Mouse (Mus musculus) brain, embryonic 14.5 days (tissue): ENCODE measurements at regions not wholly inside any gene's neighbourhood (a gene's known extent, or its start where the extent isn't known, plus 50 kb on each side); places are given as distances from the start of the nearest gene placed in this dataset.

ENCODE experiments used
- DNase-seq: peaks from one replicate; pipeline ENCODE4 v3.0.0-alpha.2; 2011; ENCODE audit warnings: low read depth
- CTCF ChIP-seq: fragments of 200-500 bp; IDR thresholded peaks from 2 replicates; pipeline ENCODE4 v1.5.1; 2012; ENCODE audit warnings: inconsistent platforms, mild to moderate bottlenecking, moderate library complexity, borderline replicate concordance; ENCODE audit not compliant: insufficient read depth, insufficient read length; ENCODE audit errors: extremely low read depth
- POLR2A ChIP-seq: fragments of 200-500 bp; IDR thresholded peaks from 2 replicates; pipeline ENCODE4 v1.6.1; 2012; ENCODE audit warnings: mild to moderate bottlenecking, inconsistent platforms, borderline replicate concordance; ENCODE audit not compliant: poor library complexity, insufficient read depth, insufficient read length, severe bottlenecking; ENCODE audit errors: extremely low read depth

DNA sequence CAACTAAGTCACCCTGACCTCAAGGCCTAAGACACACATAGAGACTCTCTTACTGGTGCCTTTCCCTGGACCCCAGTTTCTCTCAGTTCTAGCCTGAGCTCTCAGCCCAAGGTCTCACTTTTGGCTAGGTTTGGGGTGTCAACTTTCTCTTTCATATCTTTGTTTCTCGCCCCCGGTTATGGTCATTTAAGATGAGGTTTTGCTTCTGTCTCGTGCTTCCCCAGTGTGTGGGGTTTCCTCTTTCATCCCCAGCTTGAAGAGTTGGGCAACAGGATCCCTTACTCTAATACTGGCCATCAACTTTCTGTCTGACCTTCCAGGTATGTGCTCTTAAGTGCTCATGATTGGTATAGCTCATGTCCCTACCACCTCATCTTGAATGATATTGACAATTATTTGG lies 67.5 kb downstream of the Lmo4 start:
- DNase-seq = no peak
- TF ChIP-seq POLR2A (no peak), CTCF (no peak)

DNA sequence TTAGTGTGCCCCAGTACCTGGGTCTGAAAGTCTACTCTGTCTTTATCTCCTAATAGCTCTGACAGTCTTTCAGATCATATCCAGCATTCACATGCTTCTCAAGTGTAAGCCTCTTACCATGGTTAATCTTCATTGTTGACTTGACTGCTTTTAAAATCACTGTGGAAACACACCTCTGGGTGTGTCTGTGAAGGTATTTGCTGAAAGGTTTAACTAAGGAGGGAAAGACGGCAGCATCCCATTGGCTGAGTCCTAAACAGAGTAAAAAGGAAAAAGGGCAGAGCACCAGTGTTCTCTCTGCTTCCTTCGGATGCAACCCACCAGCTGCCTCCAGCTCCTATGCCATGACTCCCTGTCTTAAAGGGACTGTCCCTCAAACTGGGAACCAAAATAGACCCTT lies 68.6 kb downstream of the Lmo4 start:
- no peak for DNase-seq
- TF ChIP-seq CTCF = no peak

DNA sequence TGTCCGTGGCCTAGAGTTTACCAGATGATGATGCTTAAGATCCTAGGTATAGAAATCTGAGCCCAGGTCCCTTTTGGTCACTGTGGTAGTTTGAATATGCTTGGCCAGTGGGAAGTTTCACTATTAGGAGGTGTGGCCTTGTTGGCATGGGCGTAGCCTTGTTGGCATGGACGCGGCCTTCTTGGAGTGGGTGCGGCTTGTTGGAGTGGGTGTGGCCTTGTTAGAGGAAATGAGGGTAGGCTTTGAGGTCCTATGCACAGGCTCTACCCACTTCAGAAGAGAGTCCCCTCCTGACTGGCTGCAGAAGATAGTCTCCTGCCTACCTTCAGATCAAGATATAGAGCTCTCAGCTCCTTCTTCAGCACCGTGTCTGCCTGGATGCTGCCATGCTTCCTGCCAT lies 69.4 kb downstream of the Lmo4 start:
- no peak for DNase-seq
- no peak for TF ChIP-seq CTCF
- TF ChIP-seq POLR2A = no peak

DNA sequence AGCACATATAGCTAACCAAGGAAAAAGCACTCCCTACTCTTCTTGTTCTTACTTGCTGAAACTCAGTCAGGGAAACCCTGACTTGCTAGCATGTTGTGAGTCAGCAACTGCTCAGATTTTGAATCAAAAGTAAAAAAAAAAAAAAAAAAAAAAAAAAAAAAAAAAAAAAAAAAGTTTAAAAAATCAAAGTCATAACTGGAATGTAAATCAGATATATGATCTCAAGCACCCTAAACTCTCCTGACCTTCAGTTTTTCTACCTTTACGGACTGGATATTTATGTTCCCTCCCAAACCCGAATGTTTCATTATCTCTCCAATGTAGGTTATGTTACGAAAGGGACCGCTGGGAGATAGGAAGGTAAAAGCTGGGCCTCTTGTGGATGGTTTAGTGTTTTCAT lies 77.0 kb downstream of the Lmo4 start:
- no peak for DNase-seq
- TF ChIP-seq CTCF = no peak
- TF ChIP-seq POLR2A = no peak

DNA sequence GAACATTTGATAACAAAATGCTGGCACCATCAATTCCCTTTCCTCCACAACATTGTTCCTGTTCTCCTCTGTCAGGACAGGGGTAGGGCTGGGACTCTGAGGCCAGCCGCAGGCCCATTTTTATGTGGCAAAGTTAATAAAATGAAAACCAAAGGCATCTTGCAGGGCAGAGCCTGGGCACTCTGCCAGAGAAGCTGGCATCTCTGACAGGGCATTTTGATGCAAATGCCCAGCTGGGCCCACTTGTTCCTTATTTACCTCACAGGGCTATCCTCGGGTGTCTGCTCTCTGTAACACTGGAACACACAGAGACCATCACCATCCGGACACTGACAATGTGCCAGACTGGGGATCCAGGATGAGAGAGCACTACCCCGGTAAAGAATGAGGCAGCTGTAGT lies 80.7 kb downstream of the Lmo4 start:
- TF ChIP-seq CTCF = no peak
- TF ChIP-seq POLR2A = no peak
- peak; percentile 91 for DNase-seq

DNA sequence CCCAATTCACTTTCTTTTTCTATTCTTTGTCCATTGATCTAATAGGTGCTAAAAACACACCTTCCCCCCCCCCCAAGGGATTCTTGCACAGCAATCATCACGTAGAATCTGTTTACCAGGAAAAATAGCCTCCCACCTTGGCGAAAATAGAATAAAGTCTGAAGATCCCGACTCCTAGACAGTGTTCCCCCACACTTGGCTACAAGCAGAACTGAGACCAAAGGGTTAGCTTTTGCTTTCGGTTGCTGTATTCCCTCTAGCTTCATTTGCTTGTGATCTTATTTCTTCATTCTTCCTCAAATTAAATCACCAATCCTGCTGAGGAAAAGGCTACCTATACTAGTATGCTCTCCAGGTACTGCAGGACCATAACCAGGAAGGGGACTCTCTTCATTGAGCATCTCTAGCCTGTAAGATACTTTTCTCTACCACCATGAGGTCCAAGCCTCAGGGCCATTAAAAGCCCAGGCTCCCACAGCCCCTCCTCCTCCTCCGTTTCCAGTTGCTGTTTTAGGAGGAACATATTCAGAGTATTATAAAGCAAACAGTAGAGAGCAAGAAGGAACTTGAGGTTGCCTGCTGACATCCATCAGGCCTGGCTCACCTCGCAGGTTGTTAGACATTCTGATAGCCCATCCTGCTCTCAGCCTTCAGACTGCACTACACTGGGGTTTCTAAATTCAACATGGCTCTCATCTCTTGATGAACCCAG lies 81.5 kb downstream of the Lmo4 start:
- no peak for DNase-seq
- TF ChIP-seq CTCF (no peak), POLR2A (no peak)

DNA sequence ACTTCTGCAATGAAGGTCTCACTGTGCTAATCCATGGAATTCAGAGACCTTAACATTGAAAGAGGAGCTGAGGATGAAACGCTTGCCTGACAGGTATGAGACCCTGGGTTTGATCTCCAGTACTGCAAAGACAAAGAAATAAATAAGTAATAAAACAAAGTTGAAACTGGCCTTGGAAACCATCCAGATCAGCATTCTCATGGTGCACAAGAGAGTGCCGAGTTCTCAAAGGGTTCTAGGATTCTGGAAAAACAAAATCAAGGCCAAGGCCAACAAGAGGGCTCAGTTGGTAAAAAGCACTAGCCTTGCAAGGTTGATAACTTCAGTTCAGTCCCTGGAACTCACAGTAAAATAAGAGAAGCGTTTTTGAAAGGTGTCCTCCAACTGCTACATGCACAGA lies 85.9 kb downstream of the Lmo4 start:
- no peak for TF ChIP-seq POLR2A
- TF ChIP-seq CTCF = no peak
- no peak for DNase-seq

DNA sequence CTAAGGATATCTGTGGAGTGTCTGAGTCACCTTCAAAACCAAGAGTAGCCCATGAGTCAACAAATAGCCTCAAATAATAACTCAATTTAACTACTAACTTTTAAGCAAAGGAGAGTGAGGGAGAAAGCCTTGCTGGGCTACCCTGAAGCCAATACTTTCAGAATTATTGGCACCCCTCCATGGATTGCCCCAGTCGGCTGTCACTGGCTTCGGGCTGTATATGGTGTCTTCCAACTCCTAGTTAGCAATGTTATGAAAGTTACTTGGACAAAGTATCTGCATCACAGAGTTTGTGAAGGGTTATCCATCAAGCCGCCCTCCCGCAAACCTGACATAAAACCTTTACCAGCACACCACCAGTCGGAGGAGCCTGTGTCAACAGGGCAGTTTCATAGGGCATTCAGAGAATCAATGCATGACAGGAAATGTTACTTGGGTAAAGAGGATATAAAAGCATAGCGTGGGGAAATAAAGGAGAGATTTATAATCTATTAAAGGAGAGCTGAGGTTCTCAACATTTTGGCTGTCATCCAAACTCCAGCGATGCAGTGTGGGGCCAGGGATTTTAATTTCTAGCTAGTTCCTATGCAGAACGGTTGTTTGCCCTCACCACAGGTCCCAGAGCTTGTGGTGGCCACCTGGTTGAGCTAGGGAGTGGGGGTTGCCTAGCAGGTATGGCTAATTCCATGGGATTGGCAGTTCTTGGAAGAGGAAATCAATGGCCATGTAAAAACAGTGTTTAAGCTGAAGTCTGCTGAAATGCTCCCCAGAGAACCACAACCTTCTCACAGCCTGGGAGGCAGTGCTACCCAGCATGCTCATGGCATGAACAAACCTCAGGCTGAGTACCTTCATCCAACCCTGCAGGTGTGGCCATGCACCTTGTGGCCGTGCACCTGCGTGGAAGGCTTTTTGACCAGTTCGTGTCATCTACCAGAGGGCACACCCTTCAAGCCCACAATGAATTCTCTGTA lies 91.1 kb downstream of the Lmo4 start:
- TF ChIP-seq CTCF (no peak), POLR2A (no peak)

DNA sequence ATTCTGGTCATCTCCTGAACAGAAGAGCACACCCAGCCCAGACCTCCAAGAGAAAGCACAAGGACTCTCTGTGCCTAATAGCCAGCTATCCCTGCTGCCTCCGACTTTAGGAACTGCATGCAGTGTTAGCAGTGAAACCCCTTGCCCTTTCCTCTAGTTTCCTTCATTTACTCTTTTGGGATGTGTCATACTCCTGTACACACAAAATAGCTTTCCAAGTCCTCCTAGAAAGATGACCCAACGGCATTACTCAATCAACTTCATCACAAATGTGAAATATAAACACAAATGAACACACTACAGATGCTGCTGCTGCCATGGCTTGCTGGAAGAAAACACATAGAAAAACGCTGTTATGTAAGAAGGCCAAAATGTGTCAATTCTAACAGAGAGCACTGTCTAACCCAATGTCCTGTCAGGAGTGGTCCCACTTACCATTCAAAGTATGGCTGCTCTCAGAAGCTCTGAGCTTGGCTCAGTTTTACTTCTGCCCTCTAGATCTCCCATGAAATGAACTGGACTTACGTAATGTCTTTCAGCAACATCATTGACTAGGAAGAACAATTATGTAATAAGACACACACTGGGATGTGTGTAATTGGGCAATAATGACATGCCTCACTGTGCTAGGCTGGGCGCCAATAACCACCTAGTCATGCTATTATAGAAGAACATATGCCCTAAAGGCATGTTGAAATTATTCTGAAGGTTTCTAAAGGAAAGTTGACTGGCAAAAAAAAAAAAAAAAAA lies 94.5 kb downstream of the Lmo4 start:
- peak; percentile 44 for DNase-seq
- TF ChIP-seq POLR2A = no peak

More for the DNA sequence above, 91.1 kb downstream of the Lmo4 start:
- no peak for DNase-seq

DNA sequence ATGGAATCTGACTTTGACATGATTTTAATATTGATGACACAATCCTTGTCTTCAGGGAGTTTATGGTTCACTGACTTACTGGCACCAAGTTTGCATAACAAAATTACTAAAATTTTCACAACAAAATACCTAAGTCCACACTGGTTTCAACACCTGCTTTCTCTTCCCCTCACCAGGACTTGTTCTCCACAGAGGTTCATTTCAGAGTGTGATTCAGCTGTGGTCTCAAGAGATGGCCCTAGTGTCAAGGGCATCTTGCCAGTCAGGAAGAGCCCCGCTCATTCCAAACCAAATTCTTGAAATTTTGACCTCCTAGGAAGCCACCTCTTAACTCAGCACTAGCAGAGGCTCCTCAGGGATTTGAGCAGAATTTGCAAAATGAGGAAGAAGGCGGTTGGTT lies 95.3 kb downstream of the Lmo4 start:
- TF ChIP-seq POLR2A = no peak
- no peak for TF ChIP-seq CTCF
- DNase-seq = no peak

DNA sequence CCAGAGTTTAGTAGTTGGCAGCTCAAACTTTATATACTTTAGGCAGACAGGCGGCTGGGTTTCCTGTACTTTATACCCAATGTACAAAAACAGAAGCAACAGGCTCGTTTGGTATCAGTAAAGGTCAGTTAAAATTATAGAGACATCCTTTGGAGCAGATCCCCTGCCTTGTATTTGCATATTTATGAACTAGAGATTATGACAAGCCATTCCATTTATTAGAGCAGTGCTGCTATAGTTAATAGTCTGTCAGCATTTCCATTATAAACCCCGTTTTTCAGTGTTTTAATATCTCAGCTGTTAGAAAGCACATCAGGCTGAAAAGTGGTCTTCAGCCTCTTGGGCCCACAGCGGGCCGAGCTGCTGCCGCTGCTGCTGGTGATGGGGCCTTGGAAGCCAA lies 96.7 kb downstream of the Lmo4 start:
- TF ChIP-seq POLR2A = no peak
- no peak for TF ChIP-seq CTCF
- DNase-seq = peak; percentile 52
